Mouse (Mus musculus) monocyte, adult 2 months (primary cell): ENCODE measurements around the gene Tmem191c.

Source experiments
- DNase-seq, 2 experiments: peaks; one replicate each; pipeline ENCODE4 v3.0.0; 2022; ENCODE audit warnings: low spot score in 2 of 2, low read depth in 1 of 2

Tmem191c gene

DNA sequence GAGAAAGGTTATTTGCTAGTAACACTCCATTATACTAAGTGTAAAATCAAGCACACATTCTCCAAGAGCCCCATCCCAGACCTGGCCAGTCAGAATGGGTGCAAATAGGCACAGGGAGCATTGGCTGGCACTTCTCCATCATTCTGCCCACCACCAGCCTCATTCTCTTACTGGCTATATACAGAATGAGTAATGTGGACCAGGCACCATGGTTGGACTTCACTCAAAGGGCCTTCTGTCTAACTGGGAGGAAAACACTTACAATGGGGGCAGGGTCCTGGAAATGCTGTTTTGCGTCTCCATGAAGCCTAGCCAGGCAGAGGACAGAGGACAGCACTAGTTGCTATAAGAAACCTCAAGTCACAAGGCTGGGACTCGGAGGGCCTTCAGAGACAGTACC, 50.2 kb downstream of the Tmem191c start:
- no peak for DNase-seq

DNA sequence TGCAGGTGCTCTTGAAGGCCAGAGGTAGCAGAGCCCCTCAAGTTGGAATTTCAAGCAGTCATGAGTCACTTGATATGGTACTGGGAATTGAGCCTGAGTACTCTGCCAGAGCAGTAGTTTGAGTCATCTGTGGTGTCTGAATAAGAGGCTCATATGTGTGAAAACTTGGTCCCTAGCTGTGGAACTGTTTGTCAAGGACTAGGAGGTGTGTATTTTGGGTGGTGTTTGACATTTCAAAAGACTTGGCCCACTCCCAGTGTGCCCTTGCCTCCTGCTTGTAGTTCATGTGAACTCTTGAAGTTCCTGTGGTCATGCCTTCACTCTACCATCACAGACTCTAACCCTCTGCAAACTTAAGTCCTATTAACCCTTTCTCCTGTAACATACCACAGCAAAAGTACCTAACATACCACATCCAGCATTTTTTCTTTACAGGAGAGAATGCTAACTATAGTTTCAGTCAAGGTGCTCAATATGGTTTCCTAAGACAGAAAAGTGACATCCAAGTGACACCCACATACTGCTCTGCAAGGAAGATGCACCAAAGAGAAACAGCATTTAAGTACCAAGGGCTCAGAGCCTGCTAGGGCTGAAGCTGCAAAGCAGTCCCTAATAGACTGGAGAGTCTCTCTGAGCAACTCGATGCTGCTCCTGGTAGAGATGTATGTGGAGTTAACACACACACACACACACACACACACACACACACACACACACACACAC, 54.1 kb downstream of the Tmem191c start:
- no peak for DNase-seq

DNA sequence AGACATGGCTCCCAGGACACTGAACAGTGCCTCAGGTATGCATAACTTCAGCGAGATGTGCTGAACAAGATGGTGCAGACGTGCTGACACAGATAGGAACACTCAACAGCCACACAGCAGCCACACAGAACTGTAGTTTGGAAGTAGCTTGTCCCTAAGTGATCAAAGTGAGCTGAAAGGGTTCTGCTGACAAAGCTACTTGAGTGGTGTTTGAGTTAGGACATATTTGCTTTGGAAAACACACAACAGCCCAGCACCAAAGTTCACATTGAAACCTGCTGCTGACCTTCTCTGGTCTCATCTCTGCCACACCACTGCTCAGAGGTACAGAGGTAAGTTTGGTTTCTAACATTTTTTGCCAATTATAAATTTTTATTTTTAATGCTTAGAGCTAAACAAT, 55.2 kb downstream of the Tmem191c start, which contains the start of gene Serpind1:
TSS of gene Serpind1 (plus strand) at position 256 of the 400 bp plus-strand sequence.
- DNase-seq: no peak

DNA sequence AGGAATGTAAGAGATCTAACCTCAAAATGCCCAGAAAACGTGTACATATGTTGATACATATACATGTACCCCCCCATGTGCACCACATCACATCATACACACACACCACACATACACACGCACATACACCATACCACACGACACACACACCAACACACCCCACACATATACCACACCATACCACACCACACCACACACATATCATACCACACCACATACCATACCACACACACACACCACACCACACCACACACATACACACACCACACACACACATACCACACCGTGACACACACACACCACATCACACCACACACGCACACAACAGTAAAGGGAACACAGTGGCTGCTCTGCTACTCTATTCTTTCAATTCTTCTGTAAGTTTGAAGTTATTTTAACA, 56.0 kb downstream of the Tmem191c start:
- no peak for DNase-seq
